Mouse (Mus musculus) forebrain, embryonic 10.5 days (tissue): Measurements from ENCODE around the gene Pdlim7. TPM values are rescaled to one million over a fixed set of nuclear protein-coding genes. Genes with fewer than 3 reads are reported as not detected.

ENCODE experiments used
- DNase-seq: peaks from one replicate; pipeline ENCODE4 v3.0.0-alpha.2; 2017; ENCODE audit warnings: low spot score; ENCODE audit errors: extremely low spot score
- H3K27ac ChIP-seq: fragments of 300-500 bp; sonication (generic); 2 replicates; pipeline ENCODE4 v1.5.1; 2016; ENCODE audit warnings: mild to moderate bottlenecking
- H3K27me3 ChIP-seq: fragments of 300-500 bp; sonication (generic); 2 replicates; pipeline ENCODE4 v1.6.1; 2016; ENCODE audit warnings: mild to moderate bottlenecking; ENCODE audit not compliant: poor library complexity, severe bottlenecking
- H3K36me3 ChIP-seq: fragments of 300-500 bp; sonication (generic); replicated peaks from 2 replicates; pipeline ENCODE4 v1.6.1; 2016; ENCODE audit warnings: mild to moderate bottlenecking, moderate library complexity
- H3K4me1 ChIP-seq: fragments of 300-500 bp; sonication (generic); 2 replicates; pipeline ENCODE4 v1.6.1; 2016
- H3K4me3 ChIP-seq: fragments of 300-500 bp; sonication (generic); 2 replicates; pipeline ENCODE4 v1.5.1; 2016; ENCODE audit warnings: mild to moderate bottlenecking, moderate library complexity
- H3K9me3 ChIP-seq: fragments of 300-500 bp; sonication (generic); 2 replicates; pipeline ENCODE4 v1.6.1; 2016; ENCODE audit warnings: mild to moderate bottlenecking, moderate library complexity
- WGBS: fragments of 180-500 bp; shearing (Covaris S2); methylation state at CpG from one replicate; pipeline ENCODE4 v1.1.7; 2016; 5-methylcytosine and 5-hydroxymethylcytosine counted together
- polyA plus RNA-seq: library from polyadenylated mRNA; unstranded; fragments of >200 nt; fragmentation: Nextera tagmentation; extraction: Ambion mirVana; gene quantifications from 2 replicates; pipeline ENCODE4 v1.2.1, GENCODE M21; 2016

Pdlim7 gene
- polyA plus RNA-seq, 1 experiment from 2014 or later, result 200 TPM

DNA sequence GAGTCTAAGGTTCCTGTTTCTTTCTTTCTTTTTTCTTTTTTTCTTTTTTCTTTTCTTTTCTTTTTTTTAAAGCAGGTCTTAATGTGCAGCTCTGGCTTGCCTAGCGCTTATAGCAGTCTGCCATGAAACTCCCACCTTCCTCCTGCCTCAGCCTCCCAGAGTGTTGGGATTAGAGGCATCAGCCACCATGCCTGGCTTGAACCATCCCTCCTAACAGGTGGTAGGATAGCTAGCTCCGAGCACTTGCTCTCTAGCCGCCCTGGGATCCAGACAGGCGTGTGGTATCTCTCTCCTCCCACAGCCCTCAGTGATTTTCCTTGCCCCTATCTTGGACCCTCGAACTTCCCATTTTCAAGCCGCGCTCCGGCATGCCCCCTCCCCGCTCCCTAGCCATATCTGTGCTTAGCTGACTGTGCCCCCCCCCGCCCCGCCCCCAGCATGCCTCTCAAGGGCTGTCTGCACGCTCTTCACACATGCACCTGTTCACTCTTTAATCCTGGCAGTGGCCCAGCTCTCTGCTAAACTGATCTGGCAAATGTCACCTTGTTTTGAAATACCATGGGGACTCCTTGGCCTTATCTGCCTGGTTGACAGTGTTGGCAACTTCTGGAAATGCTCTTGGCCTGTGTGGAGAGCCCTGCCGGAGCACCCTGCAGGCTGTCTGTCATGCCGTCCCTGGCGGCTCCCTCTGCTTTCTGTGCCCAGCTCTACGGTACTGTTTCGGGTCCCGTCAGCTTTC, 18.4 kb downstream of the Pdlim7 start:
- DNase-seq, result no peak
- WGBS, result 25% methylated on average over 18 of the region's 18 CpGs
- peak overlapping the region; percentile 66 for H3K27ac ChIP-seq

DNA sequence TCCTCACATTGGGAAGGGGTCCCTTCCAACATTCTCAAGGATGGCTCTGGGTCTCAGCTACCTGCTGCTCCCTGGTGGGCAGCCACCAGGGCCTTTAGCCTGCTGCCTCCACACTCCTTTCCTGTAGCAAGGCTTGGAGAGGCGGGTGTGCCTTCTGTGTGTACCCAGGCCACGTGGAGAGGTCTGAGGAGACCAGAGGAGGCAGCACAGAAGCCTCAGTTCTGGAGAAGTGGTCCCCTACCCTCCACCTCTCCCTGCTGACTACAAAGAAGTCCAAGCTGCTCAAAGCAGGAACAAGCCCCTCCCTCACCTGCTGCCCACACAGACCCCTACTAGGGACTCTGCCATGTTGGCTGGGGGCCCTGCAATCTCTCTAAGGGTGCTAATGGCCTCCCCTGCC, 19.2 kb downstream of the Pdlim7 start:
- H3K27ac ChIP-seq, result peak overlapping the region; percentile 66
- peaks cover 20% of the 10 kb centered on the region for H3K36me3 ChIP-seq
- peaks cover 42% of the 10 kb centered on the region for H3K4me1 ChIP-seq
- no peaks in the 10 kb centered on the region for H3K9me3 ChIP-seq
- no peak for DNase-seq
- H3K27me3 ChIP-seq, result peaks cover 13% of the 10 kb centered on the region; the same call in 1 of the 2 replicates
- H3K4me3 ChIP-seq, result 0 out of 2 replicates have a peak overlapping the region, but pooled peaks have one; percentile 1
- WGBS, result 19% methylated on average over 2 of the region's 2 CpGs

More for the DNA sequence above, 18.4 kb downstream of the Pdlim7 start:
- Histone ChIP-seq H3K9me3 (no peaks in the 10 kb centered on the region), H3K36me3 (peaks cover 24% of the 10 kb centered on the region), H3K4me3 (peak overlapping the region; percentile 6; the same call in 1 of the 2 replicates), H3K27me3 (peaks cover 13% of the 10 kb centered on the region; the same call in 1 of the 2 replicates), H3K4me1 (peaks cover 42% of the 10 kb centered on the region)

DNA sequence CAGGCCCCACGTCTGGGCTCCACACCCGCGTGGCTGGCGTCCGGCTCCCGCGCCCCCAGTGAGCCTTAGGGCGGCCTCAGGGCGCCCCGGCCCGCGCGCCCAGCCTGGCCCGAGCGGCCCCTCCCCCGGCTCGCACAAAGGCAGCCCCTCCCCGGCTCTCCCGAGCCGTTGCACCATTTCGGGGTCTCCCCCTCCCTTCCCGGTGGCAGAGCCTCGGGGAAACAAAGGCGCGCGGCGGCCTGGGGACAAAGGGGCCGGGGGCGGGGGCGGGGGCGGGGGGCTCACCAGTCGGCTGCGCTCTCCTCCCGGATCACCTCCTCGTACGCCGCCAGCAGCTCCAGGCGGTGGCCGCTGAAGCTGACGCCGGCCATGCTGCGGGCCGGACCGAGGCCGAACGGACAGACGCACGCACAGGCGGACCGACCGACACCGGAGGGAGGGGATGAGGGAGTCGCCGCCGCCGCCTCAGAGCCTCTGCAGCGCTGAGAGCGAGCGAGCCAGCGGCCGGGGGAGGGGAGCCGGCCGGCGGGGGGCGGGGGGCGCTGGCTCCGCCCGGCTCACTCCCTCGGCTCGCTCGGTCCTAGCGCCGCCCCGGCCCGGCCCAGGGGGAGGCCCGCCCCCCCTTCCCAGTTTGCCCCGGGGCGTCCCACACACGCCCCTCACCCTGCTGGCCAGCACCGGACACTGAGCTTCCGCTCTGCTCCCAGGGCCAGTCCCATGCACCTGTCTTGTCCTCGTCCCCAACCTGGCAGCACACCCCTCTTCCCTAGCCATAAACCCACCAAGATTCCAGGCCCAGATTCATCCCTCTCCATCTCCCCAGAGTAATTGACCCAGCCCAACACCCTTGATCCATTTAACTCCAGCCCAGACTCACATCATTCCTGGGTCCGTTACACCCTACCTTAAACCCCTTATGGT, 25.6 kb downstream of the Pdlim7 start, which contains the start of gene Dbn1:
TSS of gene Dbn1 (minus strand) at position 534 of the 921 bp plus-strand sequence.
- Histone ChIP-seq H3K4me1 (peaks cover 68% of the 10 kb centered on the region), H3K9me3 (no peaks in the 10 kb centered on the region), H3K4me3 (peak within 1 kb of the TSS; percentile 98), H3K27ac (peak within 1 kb of the TSS; percentile 100), H3K36me3 (peaks cover 23% of the 10 kb centered on the region), H3K27me3 (peaks cover 7% of the 10 kb centered on the region; the same call in 1 of the 2 replicates)
- WGBS, result under 1% methylated on average over 73 of the region's 83 CpGs
- peak; percentile 77 for DNase-seq

DNA sequence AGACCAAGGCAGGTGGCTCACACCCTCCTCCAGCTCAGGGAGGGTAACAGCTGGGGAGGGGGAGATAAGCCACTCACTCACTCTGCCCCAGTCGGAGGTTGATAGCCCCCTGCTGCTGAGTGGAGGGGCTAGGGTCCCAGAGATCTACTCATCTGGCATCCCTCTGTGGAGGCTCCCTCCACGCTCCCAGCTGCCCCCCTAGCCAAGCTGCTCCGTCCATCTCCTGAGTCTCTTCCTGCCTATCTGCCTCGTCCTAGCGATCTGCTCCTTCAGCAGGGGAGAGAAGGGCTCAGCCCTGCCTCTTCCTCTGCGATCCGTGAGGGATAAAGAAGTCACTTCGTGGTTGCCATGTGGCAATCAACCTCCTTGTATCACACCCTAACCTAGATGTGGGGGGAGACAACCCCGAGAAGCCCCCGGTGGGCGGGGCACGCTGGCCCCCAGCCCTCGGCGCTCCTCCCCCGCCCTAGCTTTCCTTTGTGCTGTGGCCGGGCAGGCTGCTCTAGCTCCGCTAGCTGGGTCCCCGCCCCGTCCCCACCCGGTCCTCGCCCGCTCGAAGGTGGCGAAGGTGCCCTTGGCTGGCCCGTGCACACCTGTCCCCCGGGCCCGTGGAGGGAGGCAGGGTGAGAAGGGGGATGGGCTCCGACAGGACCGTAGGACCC, 26.4 kb downstream of the Pdlim7 start:
- no peaks in the 10 kb centered on the region for H3K9me3 ChIP-seq
- H3K4me1 ChIP-seq, result peaks cover 74% of the 10 kb centered on the region
- H3K27ac ChIP-seq, result peak overlapping the region; percentile 100
- peak; percentile 72 for DNase-seq
- WGBS, result 0% methylated on average over 29 of the region's 29 CpGs
- peaks cover 31% of the 10 kb centered on the region for H3K36me3 ChIP-seq
- peaks cover 3% of the 10 kb centered on the region; the same call in 1 of the 2 replicates for H3K27me3 ChIP-seq
- peak overlapping the region; percentile 98 for H3K4me3 ChIP-seq

DNA sequence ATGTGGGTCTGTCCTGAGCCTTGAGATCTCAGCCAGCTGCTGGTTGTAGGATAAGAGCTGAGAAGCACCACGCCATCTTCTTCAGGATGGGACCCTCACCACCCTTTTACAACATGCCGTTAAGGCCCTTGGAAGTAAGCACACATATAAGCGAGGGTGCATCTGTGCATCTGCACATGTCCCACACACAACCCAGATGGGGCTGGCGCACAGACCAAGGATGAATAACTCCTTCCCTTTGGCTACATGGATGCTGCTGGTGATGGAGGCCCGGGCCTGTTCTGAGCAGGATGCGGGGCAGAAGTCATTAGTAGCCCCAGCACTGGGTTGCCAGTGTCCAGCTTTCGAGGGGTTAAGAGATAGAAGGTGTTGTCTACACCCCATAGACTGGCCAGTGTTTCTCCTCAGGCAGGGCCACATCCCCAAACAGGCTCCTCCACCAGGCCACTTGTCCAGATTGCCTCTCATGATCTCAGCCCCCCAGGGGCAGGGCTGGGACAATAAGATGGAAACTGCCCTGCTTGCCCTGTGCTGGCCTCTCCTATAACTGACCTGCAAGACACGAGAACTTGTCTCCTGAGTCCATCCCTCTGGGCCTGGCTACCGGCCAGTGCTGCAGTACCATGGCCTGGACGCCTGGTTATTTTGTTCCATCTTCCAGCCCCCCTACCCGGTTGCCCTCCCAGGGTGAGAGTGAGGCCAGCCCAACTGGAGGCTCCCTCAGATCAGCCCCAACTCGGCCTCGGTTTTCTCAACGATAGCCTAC, 27.3 kb downstream of the Pdlim7 start:
- Histone ChIP-seq H3K36me3 (peaks cover 39% of the 10 kb centered on the region), H3K4me3 (peak overlapping the region; percentile 98), H3K4me1 (peaks cover 72% of the 10 kb centered on the region), H3K27me3 (no peaks in the 10 kb centered on the region), H3K9me3 (no peaks in the 10 kb centered on the region), H3K27ac (peak overlapping the region; percentile 100)
- 42% methylated on average over 14 of the region's 14 CpGs for WGBS
- DNase-seq, result no peak

DNA sequence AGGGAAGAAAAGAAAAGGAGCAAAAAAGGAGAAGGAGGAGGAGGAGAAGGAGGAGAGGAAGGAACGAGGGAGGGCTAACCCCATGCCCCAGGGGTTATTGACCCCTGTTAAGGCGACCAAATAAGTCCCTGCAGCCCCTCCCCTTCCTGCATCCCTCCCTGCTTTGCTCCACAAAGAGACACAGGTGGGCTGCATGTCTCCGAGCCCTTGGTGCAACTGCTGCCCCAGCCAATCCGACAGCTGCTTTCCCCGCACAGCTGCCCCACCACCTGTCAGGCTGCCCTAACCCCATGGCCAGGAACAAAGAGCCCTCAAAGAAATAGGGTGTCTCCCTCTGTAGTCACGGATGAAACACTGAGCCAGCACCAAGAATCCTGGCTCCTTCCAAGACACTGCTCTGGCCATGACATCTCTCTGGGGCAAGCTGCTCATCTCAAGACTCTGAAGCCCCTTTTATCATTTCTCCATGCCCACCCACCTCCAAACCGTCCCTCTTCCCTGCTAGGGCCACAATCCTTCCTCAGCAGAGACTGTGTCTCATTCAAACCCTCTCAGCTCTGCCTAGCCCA, 28.9 kb downstream of the Pdlim7 start:
- DNase-seq, result no peak
- Histone ChIP-seq H3K4me1 (peaks cover 69% of the 10 kb centered on the region), H3K36me3 (peaks cover 55% of the 10 kb centered on the region)

DNA sequence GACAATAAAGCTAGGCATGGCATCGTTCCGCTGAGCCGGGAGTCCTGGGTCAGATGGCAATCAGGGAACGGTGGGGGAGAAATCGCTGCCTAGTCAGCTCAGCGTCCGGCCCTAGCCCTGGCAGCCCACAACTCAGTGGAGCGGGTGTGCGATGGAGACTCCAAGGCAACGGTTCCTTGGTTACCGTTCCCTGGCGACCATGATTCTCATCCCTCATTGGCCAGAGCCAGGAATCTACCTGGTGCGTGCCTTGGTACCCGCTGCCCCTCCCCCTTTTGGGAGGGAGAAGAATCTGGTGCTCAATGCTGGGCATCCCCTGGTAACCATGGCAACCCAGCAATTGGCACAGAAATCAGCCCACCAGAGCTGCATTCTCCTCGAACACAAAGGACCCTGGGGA, 29.9 kb downstream of the Pdlim7 start:
- 44% methylated on average over 15 of the region's 15 CpGs for WGBS
- Histone ChIP-seq H3K4me3 (peak overlapping the region; percentile 98), H3K27ac (peak overlapping the region; percentile 100), H3K9me3 (no peaks in the 10 kb centered on the region), H3K36me3 (peaks cover 66% of the 10 kb centered on the region), H3K27me3 (no peaks in the 10 kb centered on the region), H3K4me1 (peaks cover 62% of the 10 kb centered on the region)
- peak; percentile 71 for DNase-seq

More for the DNA sequence above, 28.9 kb downstream of the Pdlim7 start:
- peak overlapping the region; percentile 98 for H3K4me3 ChIP-seq
- H3K27me3 ChIP-seq, result no peaks in the 10 kb centered on the region
- no peaks in the 10 kb centered on the region for H3K9me3 ChIP-seq
- peak overlapping the region; percentile 100 for H3K27ac ChIP-seq
- 21% methylated on average over 7 of the region's 7 CpGs for WGBS

DNA sequence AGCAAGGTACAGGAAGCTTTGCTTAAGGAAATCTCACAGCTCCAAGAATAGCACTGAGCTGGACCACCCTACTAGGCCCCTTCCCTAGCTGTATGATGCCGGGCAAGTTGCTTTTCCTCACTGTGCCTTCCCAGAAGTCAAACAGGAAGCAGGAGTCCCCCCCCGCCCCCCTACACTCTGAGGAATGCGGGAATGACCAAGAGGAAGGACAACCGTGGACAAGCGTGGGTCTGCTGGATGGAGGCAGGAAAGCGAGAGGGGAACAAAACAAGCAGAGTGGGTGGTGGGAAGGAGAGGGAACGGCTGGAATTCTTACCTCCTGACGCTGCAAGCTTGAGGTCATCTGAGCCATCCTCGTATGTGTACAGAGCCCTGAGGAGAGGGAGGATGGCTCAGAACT, 30.4 kb downstream of the Pdlim7 start:
- Histone ChIP-seq H3K4me1 (peaks cover 57% of the 10 kb centered on the region), H3K36me3 (peaks cover 71% of the 10 kb centered on the region), H3K27me3 (no peaks in the 10 kb centered on the region), H3K4me3 (peak overlapping the region; percentile 98), H3K9me3 (no peaks in the 10 kb centered on the region), H3K27ac (peak overlapping the region; percentile 100)
- WGBS, result 63% methylated on average over 9 of the region's 9 CpGs
- no peak for DNase-seq

DNA sequence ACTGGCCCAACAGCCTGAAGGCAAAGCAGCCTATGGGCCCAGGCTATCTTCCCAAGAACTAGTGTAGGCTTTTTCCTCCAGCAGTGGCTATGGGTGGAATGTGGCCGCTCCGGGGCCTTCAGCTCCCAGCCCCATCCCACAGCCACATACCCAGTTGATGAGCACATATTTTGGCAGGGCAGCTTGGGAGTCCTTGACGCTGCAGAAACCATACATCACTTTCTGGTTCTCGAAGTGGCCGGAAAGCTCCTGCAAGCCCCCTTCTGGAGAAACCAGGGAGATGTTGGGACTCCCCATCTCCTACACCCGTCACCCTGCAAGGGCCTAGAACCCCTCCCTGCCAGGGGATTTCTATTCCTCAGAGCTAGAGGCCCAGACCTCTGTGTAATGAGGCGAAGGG, 30.9 kb downstream of the Pdlim7 start:
- no peak for DNase-seq
- no peaks in the 10 kb centered on the region for H3K9me3 ChIP-seq
- 95% methylated on average over 7 of the region's 7 CpGs for WGBS
- no peak overlapping the region for H3K4me3 ChIP-seq
- H3K4me1 ChIP-seq, result peaks cover 52% of the 10 kb centered on the region
- peaks cover 76% of the 10 kb centered on the region for H3K36me3 ChIP-seq
- H3K27ac ChIP-seq, result peak overlapping the region; percentile 100
- no peaks in the 10 kb centered on the region for H3K27me3 ChIP-seq

DNA sequence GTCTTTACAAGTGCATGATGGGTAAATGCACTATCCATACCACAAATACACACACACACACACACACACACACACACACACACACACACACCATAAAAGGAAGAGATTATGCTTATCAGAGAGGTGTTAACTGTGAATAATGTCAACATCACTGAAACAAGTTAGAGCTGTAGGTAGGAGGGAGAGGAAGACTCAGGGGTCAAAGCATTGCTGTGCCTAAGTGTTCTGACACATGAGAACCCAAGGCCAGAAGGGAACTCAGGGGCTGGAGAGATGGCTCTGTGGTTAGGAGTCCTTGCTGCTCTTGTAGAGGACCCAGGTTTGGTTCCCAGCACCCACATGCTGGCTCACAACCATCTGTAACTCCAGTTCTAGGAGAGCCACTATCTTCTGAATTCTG, 33.5 kb downstream of the Pdlim7 start:
- Histone ChIP-seq H3K36me3 (peaks cover 88% of the 10 kb centered on the region), H3K27me3 (no peaks in the 10 kb centered on the region), H3K27ac (no peak overlapping the region), H3K4me3 (no peak overlapping the region), H3K9me3 (no peaks in the 10 kb centered on the region), H3K4me1 (peaks cover 45% of the 10 kb centered on the region)
- DNase-seq, result no peak

DNA sequence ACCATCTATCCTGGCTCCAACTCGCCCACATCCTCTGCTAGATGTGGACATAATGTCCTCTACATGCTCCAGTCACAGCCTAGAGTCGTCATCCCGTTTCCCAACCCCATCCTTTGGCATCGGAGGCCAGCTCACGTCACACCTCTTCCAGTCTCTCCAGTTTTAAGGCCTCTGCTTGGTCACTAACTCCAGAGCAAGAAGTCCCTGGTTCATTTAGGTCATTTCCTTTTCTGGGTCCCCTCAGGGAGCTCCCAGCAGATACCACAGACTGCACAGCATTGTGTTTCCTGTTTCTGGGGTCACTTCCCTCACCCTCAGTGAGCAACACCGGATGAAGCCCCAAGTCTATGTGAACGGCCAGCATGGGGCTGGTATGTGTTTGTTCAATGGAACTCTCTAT, 34.5 kb downstream of the Pdlim7 start:
- Histone ChIP-seq H3K27me3 (no peaks in the 10 kb centered on the region), H3K27ac (no peak overlapping the region), H3K4me1 (peaks cover 45% of the 10 kb centered on the region), H3K36me3 (peaks cover 97% of the 10 kb centered on the region), H3K4me3 (no peak overlapping the region), H3K9me3 (no peaks in the 10 kb centered on the region)
- WGBS, result 84% methylated on average over 7 of the region's 7 CpGs
- DNase-seq, result no peak
